Mouse (Mus musculus) kidney, adult 10 weeks (tissue): ENCODE data around the gene Zfp945. TPM values are rescaled to one million over a fixed set of nuclear protein-coding genes. Genes with fewer than 3 reads are reported as not detected.

Source experiments
- polyA plus RNA-seq: library from polyadenylated mRNA; stranded (reverse); fragments of 350-450 nt; fragmentation: Illumina TruSeq; extraction: RNeasy Lipid Tissue Mini Kit (QIAGEN cat#74804); gene quantifications from one replicate; pipeline ENCODE4 v1.2.3, GENCODE M21; 2014; ENCODE audit warnings: low read depth, low replicate concordance

Zfp945 gene
- polyA plus RNA-seq = 24.6 TPM

DNA sequence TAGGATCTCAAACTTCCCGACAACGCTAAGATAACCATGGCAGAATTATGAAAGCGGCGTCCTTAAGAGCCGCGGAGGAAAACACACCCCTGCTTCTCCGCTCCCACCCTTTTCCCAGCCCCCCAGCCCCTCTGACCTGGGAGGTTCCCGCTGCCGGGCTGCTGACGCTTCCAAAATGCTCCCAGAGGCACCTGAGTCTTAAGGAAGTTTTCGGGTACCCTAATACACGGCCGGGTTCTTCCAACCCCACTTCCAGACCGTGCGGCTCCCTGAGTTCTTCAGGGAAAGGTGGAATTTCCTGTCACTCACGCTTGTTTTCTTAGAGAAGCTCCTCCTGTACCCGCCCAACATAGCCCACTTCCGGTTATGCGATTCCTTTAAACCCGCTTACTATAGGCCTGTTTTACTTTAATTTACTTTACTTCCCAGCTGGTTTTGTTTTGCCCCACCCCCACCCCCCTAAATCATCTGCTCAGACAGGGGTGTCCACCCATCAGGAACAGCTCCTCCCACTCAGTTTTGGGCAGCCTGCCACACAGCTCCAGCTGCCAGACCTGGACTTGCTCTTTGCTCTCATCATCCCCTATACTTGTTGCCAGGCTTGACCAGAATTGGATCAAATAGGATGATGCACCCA, at the start of gene Zfp945:
Gene Zfp945 (minus strand): TSS at position 290 of the 637 bp plus-strand sequence.

Other genes starting within 250 kb of the Zfp945 start
- gene Vmn2r113, start 75.8 kb upstream of the Zfp945 start, polyA plus RNA-seq = not detected
- not detected for gene Vmn2r-ps130, start 194.0 kb upstream of the Zfp945 start, polyA plus RNA-seq